Comparison of ENCODE assay signal across 29 mouse cellular contexts in the genomic region with DNA sequence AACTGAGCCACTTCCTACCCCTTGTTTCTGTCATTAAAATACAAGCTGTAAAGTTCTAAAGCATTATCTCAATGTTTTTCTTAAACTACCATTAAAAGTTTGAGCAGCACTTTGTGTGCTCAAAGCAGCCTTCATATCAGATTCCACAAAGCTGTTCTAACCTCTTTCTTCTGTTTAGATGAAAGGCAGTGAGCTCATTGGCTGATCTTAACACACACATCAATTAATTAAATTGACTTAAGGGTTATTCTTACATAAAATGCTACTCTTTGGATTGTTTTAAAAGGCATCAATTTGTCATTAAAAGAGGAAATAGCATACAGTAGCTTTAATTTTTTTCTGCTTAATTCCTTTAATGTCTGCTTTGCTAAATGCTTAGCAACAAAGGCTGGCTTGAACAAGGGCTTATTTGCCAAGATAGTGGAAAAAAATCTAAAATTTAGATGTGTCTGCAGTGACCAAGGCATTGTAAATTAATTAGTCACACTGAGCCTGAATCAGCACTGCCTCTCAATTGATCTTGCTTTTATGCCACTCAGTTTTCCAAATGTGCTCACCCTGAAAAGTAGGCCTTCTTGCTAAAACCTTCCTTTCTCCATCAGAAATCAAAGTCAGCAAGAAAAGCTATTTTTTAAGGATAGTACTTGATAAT.
A peak's percentile ranks its signal among the peaks of the same experiment; 100 is the strongest.
DNase-seq lines count a peak whose midpoint lies in the region; ATAC-seq and TF ChIP-seq lines count a peak whose summit lies in the region.
"Had no signal": no experiment of that assay in that cellular context is flagged by ENCODE, and none has a peak within 500 bp of the region (broad histone marks: within the 10 kb centered on the region; RNA-seq: fewer than 3 reads in every experiment).

No protein-coding gene starts in this region.

- H3K27ac ChIP-seq in hindbrain, embryonic 11.5 days (ENCODE audit: low read depth, low read length) = no peak overlapping the region
- H3K27ac ChIP-seq in hindbrain, embryonic 16.5 days (ENCODE audit: low read depth, low read length) = no peak overlapping the region
- H3K27ac ChIP-seq in kidney, postnatal 0 days = no peak overlapping the region
- no peak overlapping the region for H3K27ac ChIP-seq in neural tube, embryonic 12.5 days
- H3K27ac ChIP-seq: embryonic facial prominence, embryonic 13.5 days; gastrocnemius, adult 2 months; heart, adult 2 months; layer of hippocampus, adult 2 months; limb, embryonic 13.5 days; lung, embryonic 15.5 days; stomach, postnatal 0 days had no signal

- DNase-seq in embryo, embryonic 10 days (ENCODE audit: low spot score) = peak; percentile 26
- no peak for DNase-seq in embryo, embryonic 9.5 days (ENCODE audit: extremely low spot score)
- DNase-seq in hindbrain, embryonic 11.5 days (ENCODE audit: low spot score) = no peak
- DNase-seq in kidney, postnatal 0 days (ENCODE audit: low spot score) = peak; percentile 79
- DNase-seq in kidney, adult 8-10 months = no peak
- no peak for DNase-seq in neural tube, embryonic 10.5 days (ENCODE audit: extremely low spot score, low spot score)
- DNase-seq: adrenal gland, adult 8-10 months; cerebellum, adult 8-10 months; cerebellum, postnatal 25 days; gastrocnemius, adult 2 months; heart, adult 2 months; heart, postnatal 4 days; kidney, postnatal 25 days; lung, postnatal 36 days; right cerebral cortex, postnatal 4 days; thymus, adult 18-20 months; thymus, postnatal 25 days had no signal

- no peaks in the 10 kb centered on the region for H3K9me3 ChIP-seq in hindbrain, embryonic 11.5 days (ENCODE audit: control insufficient read depth, low read length)
- no peaks in the 10 kb centered on the region for H3K9me3 ChIP-seq in hindbrain, embryonic 16.5 days (ENCODE audit: control insufficient read depth, low read length)
- no peaks in the 10 kb centered on the region for H3K9me3 ChIP-seq in kidney, postnatal 0 days (replicated peaks; ENCODE audit: low read length)
- no peaks in the 10 kb centered on the region for H3K9me3 ChIP-seq in neural tube, embryonic 12.5 days
- H3K9me3 ChIP-seq: embryonic facial prominence, embryonic 13.5 days; heart, embryonic 12.5 days; limb, embryonic 13.5 days; lung, embryonic 15.5 days had no signal

- H3K4me2 ChIP-seq in hindbrain, embryonic 11.5 days (replicated peaks; ENCODE audit: low read depth, low read length) = no peak overlapping the region
- H3K4me2 ChIP-seq in hindbrain, embryonic 16.5 days (ENCODE audit: low read length) = no peak overlapping the region
- no peak overlapping the region for H3K4me2 ChIP-seq in kidney, postnatal 0 days (ENCODE audit: low read length)
- no peak overlapping the region for H3K4me2 ChIP-seq in neural tube, embryonic 12.5 days (replicated peaks)
- H3K4me2 ChIP-seq: embryonic facial prominence, embryonic 13.5 days; heart, embryonic 12.5 days; limb, embryonic 13.5 days; liver, embryonic 11.5 days; lung, embryonic 15.5 days had no signal

- no peak overlapping the region for H3K4me3 ChIP-seq in hindbrain, embryonic 11.5 days (ENCODE audit: low read depth, low read length)
- no peak overlapping the region for H3K4me3 ChIP-seq in hindbrain, embryonic 16.5 days (ENCODE audit: low read length)
- H3K4me3 ChIP-seq in kidney, postnatal 0 days (replicated peaks; ENCODE audit: low read depth, low read length) = no peak overlapping the region
- no peak overlapping the region for H3K4me3 ChIP-seq in neural tube, embryonic 12.5 days
- H3K4me3 ChIP-seq: embryonic facial prominence, embryonic 13.5 days; erythroblast, embryonic 14.5 days; gastrocnemius, adult 2 months; heart, adult 2 months; heart, embryonic 12.5 days; layer of hippocampus, adult 2 months; limb, embryonic 13.5 days; lung, embryonic 15.5 days had no signal

- H3K4me1 ChIP-seq in hindbrain, embryonic 11.5 days (replicated peaks; ENCODE audit: control insufficient read depth, insufficient read depth, low read length) = no peaks in the 10 kb centered on the region
- no peaks in the 10 kb centered on the region for H3K4me1 ChIP-seq in hindbrain, embryonic 16.5 days (ENCODE audit: control insufficient read depth, insufficient read depth, low read depth, low read length)
- no peaks in the 10 kb centered on the region for H3K4me1 ChIP-seq in kidney, postnatal 0 days (replicated peaks; ENCODE audit: insufficient read depth, low read length)
- H3K4me1 ChIP-seq in neural tube, embryonic 12.5 days = peaks cover 7% of the 10 kb centered on the region; the same call in 1 of the 2 replicates
- H3K4me1 ChIP-seq: embryonic facial prominence, embryonic 13.5 days; heart, embryonic 12.5 days; limb, embryonic 13.5 days; lung, embryonic 15.5 days had no signal

- ATAC-seq in hindbrain, embryonic 11.5 days (ENCODE audit: low FRiP score) = peak; percentile 81
- ATAC-seq in hindbrain, embryonic 16.5 days = no peak
- ATAC-seq in kidney, postnatal 0 days (replicated peaks; ENCODE audit: low FRiP score, low read depth) = no peak
- peak; percentile 58; the same call in 1 of the 2 replicates for ATAC-seq in neural tube, embryonic 12.5 days (ENCODE audit: low FRiP score, low read depth)
- ATAC-seq: intestine, postnatal 0 days had no signal

- TF ChIP-seq CTCF in kidney, postnatal 0 days (IDR thresholded peaks at IDR 0.05; ENCODE audit: low read depth) = no peak

- no peak overlapping the region for H3K9ac ChIP-seq in hindbrain, embryonic 11.5 days (ENCODE audit: low read depth, low read length)
- no peak overlapping the region for H3K9ac ChIP-seq in hindbrain, embryonic 16.5 days (ENCODE audit: low read depth, low read length)
- H3K9ac ChIP-seq in kidney, postnatal 0 days (ENCODE audit: low read depth, low read length) = no peak overlapping the region
- H3K9ac ChIP-seq in neural tube, embryonic 12.5 days = no peak overlapping the region
- H3K9ac ChIP-seq: embryonic facial prominence, embryonic 13.5 days; heart, embryonic 12.5 days; limb, embryonic 13.5 days; lung, embryonic 15.5 days had no signal

- no peaks in the 10 kb centered on the region for H3K36me3 ChIP-seq in hindbrain, embryonic 11.5 days (ENCODE audit: control insufficient read depth, insufficient read depth, low read length)
- no peaks in the 10 kb centered on the region for H3K36me3 ChIP-seq in hindbrain, embryonic 16.5 days (ENCODE audit: control insufficient read depth, insufficient read depth, low read length)
- no peaks in the 10 kb centered on the region for H3K36me3 ChIP-seq in kidney, postnatal 0 days (ENCODE audit: insufficient read depth, low read length)
- H3K36me3 ChIP-seq in neural tube, embryonic 12.5 days = no peaks in the 10 kb centered on the region
- H3K36me3 ChIP-seq: embryonic facial prominence, embryonic 13.5 days; heart, embryonic 12.5 days; limb, embryonic 13.5 days; lung, embryonic 15.5 days had no signal

- no peaks in the 10 kb centered on the region for H3K27me3 ChIP-seq in hindbrain, embryonic 11.5 days (ENCODE audit: control insufficient read depth, insufficient read depth, low read length)
- no peaks in the 10 kb centered on the region for H3K27me3 ChIP-seq in hindbrain, embryonic 16.5 days (replicated peaks; ENCODE audit: control insufficient read depth, insufficient read depth, low read length)
- no peaks in the 10 kb centered on the region for H3K27me3 ChIP-seq in kidney, postnatal 0 days (ENCODE audit: insufficient read depth, low read length)
- no peaks in the 10 kb centered on the region for H3K27me3 ChIP-seq in neural tube, embryonic 12.5 days (replicated peaks)
- H3K27me3 ChIP-seq: CH12.LX; embryonic facial prominence, embryonic 13.5 days; heart, embryonic 12.5 days; limb, embryonic 13.5 days; lung, embryonic 15.5 days had no signal

Comparison
In these comparisons a context has a peak if more than half of its experiments do, and no peak if none do; other contexts are left out.
1. DNase-seq: peak in embryo, embryonic 10 days (single experiment) and kidney, postnatal 0 days (single experiment); none in embryo, embryonic 9.5 days (single experiment), hindbrain, embryonic 11.5 days (single experiment), kidney, adult 8-10 months (0 of 2) and neural tube, embryonic 10.5 days (single experiment).
2. ATAC-seq: peak in hindbrain, embryonic 11.5 days (single experiment) and neural tube, embryonic 12.5 days (single experiment); none in hindbrain, embryonic 16.5 days (single experiment) and kidney, postnatal 0 days (single experiment).